Mouse (Mus musculus): Measurements from ENCODE around the gene Col20a1.

The Col20a1 gene

GRCm38 (mm10) chr2:180986449-180986848, at the start of gene Col20a1:
Gene Col20a1, plus strand, starts transcription at chr2:180986535.
- DNase-seq (ENCODE audit: low read depth), result no peak

GRCm38 (mm10) chr2:180940187-180940586, 46.1 kb upstream of the Col20a1 start:
- DNase-seq (ENCODE audit: low read depth), result no peak

- no peak for DNase-seq (ENCODE audit: low read depth)
Measured at GRCm38 (mm10) chr2:180941869-180942268, 44.5 kb upstream of the Col20a1 start.

- no peak for DNase-seq (ENCODE audit: low read depth)
Measured at GRCm38 (mm10) chr2:180949947-180950346, 36.4 kb upstream of the Col20a1 start.

- no peak for DNase-seq (ENCODE audit: low read depth)
Measured at GRCm38 (mm10) chr2:180952731-180953171, 33.6 kb upstream of the Col20a1 start.

GRCm38 (mm10) chr2:180953638-180954037, 32.7 kb upstream of the Col20a1 start:
- no peak for DNase-seq (ENCODE audit: low read depth)

- no peak for DNase-seq (ENCODE audit: low read depth)
Measured at GRCm38 (mm10) chr2:180954061-180955047, 32.0 kb upstream of the Col20a1 start, which contains the start of gene Nkain4. Gene Nkain4, minus strand, starts transcription at chr2:180954699.

GRCm38 (mm10) chr2:180959605-180960004, 26.7 kb upstream of the Col20a1 start:
- DNase-seq (ENCODE audit: low read depth), result no peak

- DNase-seq (ENCODE audit: low read depth), result no peak
Measured at GRCm38 (mm10) chr2:180960187-180960586, 26.1 kb upstream of the Col20a1 start.

- DNase-seq (ENCODE audit: low read depth), result no peak
Measured at GRCm38 (mm10) chr2:180962616-180963308, 23.6 kb upstream of the Col20a1 start.

- peak; percentile 62 for DNase-seq (ENCODE audit: low read depth)
Measured at GRCm38 (mm10) chr2:180963956-180964355, 22.4 kb upstream of the Col20a1 start.

- peak; percentile 24 for DNase-seq (ENCODE audit: low read depth)
Measured at GRCm38 (mm10) chr2:180966092-180966882, 20.0 kb upstream of the Col20a1 start.

GRCm38 (mm10) chr2:180967010-180967763, 19.1 kb upstream of the Col20a1 start, which contains the start of gene Arfgap1:
Gene Arfgap1, plus strand, starts transcription at chr2:180967225.
- peak; percentile 80 for DNase-seq (ENCODE audit: low read depth)

- DNase-seq (ENCODE audit: low read depth), result no peak
Measured at GRCm38 (mm10) chr2:180981133-180981532, 5.2 kb upstream of the Col20a1 start.

GRCm38 (mm10) chr2:180985635-180986034, 700 bp upstream of the Col20a1 start:
- no peak for DNase-seq (ENCODE audit: low read depth)

GRCm38 (mm10) chr2:180987001-180987400, 666 bp downstream of the Col20a1 start:
- DNase-seq (ENCODE audit: low read depth), result no peak

- DNase-seq (ENCODE audit: low read depth), result no peak
Measured at GRCm38 (mm10) chr2:180987432-180988030, 1.2 kb downstream of the Col20a1 start.

- DNase-seq (ENCODE audit: low read depth), result no peak
Measured at GRCm38 (mm10) chr2:180988347-180988913, 2.1 kb downstream of the Col20a1 start.

GRCm38 (mm10) chr2:180988948-180989347, 2.6 kb downstream of the Col20a1 start:
- DNase-seq (ENCODE audit: low read depth), result no peak

GRCm38 (mm10) chr2:180990347-180990746, 4.0 kb downstream of the Col20a1 start:
- DNase-seq (ENCODE audit: low read depth), result no peak
